Mouse (Mus musculus) left cerebral cortex, adult 18-20 months (tissue): ENCODE results near the gene Spdl1. TPM values are rescaled to one million over a fixed set of nuclear protein-coding genes. Genes with fewer than 3 reads are reported as not detected.

Experiments used
- DNase-seq, 2 experiments: peaks; one replicate each; pipeline ENCODE4 v3.0.0; 2021 to 2022; ENCODE audit warnings: low spot score in 2 of 2, mixed read lengths in 1 of 2
- total RNA-seq, 2 experiments: library from RNA; stranded (reverse); gene quantifications; 2 replicates each; pipeline ENCODE4 v1.2.3; 2021

Spdl1 gene
- total RNA-seq, 2 experiments from 2014 or later, result 0.52 to 0.63 TPM

DNA sequence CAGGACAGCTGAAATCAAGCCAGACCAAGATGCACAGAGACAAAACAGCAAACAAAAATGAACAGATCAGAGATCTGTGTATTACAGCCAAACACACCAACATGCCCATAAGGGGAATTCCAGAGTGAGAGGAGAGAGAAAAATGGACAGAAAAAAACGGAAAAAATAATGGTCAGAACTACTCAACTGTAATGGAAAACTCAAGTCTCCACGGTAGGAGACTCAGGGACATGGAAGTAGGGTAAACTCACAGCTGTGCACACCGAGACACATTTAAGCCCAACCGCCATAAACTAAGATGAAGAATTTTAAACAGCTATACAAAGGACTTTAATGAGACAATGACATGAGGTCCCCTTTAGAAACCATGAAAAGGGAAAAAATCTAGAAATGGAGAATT, 73.9 kb downstream of the Spdl1 start:
- DNase-seq, result no peak

Other genes starting within 250 kb of the Spdl1 start
- gene Dock2, start 49.7 kb downstream of the Spdl1 start, total RNA-seq, result 1 to 10 TPM; 2.9 to 3.0 TPM